Mouse (Mus musculus): Measurements from ENCODE around the gene Camk2n2. TPM values are rescaled to one million over a fixed set of nuclear protein-coding genes. Genes with fewer than 3 reads are reported as not detected.

Gene Camk2n2
- polyA plus RNA-seq (2015; fragmentation: Nextera tagmentation; extraction: Ambion mirVana), result 126 and 143 TPM in 2 replicates

DNA sequence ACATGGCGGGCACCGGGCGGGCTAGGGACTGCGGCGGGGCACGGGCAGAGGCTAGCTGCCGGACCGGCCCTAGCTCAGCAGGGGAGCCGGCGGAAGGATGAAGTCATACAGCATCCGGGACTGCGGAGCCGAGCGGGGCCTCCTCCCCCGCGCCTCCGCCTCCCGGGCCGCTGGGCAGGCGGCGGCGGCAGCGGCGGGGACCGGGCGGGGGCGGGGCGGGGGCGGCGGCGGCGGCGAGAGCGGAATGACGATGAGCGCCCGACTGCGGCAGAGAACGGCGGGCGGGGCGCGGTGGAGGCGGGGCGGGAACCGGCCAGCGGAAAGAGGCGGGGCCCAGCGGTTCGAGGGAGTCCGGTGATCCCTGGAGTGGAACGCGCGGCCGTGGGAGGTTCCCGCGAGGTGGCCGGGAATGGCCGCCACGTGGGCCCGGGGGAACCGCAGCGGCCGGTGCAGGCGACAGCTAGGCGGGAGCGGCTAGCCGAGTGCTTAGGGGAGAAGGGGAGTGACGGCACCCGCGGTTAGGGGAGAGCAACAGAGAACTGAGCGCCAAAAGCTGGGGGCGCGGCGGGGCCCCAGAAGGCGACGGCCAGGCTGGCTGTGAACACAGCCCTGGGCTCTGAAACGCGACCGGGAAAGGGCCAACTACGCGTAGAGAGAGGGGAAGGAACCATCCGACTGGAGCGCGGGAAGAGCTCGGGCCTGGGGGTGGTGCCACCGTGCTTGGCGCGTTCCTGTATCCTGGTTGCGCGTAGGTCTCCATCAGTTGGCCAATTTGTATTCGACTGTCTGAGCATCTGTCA, at the start of gene Camk2n2:
TSS of gene Camk2n2 (minus strand) at position 97 of the 800 bp plus-strand sequence.

DNA sequence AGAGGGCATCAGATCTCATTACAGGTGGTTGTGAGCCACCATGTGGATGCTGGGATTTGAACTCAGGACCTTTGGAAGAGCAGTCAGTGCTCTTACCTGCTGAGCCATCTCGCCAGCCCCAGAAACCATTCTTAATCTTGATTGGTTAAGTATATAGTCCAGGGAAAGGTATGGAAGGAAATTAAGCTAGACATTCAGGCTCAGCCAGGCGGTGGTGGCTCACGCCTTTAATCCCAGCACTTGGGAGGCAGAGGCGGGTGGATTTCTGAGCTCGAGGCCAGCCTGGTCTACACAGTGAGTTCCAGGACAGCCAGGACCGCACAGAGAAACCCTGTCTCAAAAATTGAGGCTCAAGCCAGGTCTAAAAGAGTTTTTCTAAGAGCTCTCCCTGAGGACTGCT, 46.9 kb upstream of the Camk2n2 start, which contains the start of gene Eif4g1:
TSS of gene Eif4g1 (plus strand) at position 301 of the 400 bp plus-strand sequence.

DNA sequence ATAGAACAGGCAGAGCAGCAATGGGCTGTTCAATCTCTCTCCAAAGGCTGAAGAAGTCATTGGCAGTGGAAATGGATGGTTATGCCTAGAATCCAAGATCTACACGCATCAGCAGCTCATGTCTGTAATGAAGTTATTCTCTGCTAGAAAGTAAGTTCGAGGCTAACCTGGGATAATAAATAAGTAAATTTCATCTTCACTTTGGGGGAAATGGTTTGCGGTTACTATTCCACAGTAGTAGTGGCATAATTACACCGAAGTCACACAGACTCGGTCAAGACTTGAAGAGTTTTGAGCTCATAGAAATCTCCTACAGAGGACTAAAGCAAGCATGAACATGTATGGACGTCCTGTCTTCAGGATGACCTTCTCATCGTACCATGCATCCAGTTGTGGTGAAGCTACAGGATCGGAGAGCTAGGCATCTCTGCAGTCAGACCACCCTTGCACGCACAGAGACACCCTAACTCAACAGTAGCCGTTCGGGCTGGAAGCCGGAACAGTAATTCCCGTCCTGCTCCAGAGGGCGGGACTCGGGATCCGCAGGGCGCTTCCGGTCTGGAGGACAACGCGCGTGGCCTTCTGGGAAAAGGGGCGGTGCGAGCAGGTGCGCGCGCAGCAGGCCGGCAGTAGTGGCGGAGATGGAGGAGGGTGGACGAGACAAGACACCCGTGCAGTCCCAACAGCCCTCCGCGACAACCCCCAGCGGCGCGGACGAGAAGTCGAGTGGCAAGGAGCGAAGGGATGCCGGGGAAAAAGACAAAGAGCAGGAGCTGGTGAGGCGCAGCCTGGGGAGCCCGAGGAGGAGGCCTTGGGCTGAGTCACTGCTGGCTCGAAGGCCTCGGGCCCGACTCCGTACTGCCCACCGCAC, 30.2 kb upstream of the Camk2n2 start, which contains the start of gene Psmd2:
TSS of gene Psmd2 (plus strand) at position 577 of the 871 bp plus-strand sequence.

DNA sequence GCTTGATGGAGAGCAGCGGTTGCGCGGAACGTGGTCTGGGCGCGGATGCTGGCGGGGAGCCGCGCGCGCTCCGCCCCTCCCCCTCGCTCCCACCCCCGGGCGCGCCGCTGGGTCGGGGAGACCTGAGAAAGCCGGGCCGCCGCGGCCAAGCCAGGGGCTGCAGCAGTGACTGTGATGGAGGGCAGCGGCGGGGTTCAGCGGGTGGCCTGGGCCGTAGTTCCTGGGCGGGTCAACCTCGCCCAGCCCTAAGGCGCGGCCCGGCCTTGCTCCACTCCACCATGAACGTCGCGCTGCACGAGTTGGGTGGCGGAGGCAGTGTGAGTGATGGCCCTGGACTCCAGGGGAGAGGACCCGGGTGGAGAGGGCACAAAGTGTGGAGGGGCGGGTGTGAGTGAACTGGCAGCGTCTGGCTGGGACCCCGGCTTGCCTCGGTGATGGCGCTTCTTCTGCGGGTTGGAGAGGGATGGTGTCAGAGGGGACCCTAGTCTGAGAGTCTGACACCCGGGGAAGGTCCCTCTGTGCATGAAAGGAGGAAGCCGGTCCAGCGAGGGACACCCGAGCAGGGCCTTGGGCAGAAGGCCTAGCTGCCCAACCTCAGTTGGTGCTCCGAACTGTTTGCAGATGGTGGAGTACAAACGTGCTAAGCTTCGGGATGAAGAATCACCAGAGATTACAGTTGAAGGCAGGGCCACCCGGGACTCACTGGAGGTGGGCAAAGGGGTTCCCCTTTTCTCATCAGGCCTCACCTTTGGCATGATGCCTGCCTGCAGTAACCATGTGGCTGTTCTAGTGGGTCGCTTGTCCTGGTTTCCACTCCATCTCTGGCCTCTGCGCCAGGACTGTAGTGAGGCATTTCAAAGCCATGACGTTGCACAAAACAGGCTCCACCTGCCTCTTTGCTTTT, 8.9 kb upstream of the Camk2n2 start, which contains the start of gene Ece2:
TSS of gene Ece2 (plus strand) at position 98 of the 904 bp plus-strand sequence.

DNA sequence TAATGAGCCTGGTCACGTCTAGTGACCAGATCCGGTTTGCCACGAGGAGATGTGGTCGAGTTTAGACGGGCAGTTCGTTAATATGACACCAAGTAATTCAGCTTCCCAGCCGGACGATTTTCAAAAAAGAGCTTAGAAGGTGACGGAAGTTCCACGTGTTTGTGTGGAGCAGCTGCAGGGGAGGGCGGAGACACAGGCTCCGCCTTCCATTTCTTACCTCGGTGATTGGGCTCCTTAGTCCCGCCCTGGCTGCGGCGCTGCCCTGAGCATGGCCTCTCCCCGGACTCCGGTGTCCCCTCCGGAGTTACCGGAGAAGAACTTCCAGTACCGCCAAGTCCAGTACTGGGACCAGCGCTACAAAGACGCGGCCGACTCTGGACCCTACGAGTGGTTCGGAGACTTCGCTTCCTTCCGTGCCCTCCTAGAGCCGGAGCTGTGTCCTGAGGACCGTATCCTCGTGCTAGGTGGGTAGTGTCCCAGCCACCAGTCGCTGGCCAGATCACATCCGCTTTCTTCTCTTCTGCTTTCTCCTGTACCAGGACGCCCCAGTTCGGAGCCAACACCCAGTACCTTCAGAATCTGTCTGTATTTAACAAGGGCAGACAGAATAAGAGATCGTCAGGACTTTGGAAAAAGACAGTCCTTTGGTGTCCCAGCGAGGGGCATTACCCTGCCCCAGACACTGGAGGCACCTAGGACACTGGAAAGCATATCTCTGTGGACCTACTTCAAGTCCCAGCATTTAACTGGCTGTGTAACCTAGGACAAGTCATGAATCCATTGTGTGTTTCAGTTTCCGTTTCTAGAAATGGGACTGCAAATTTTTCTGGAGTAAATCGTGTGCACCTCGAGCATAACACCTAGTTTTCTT, 9.5 kb downstream of the Camk2n2 start, which contains the start of the genes Eef1akmt4, Gm49333 and Alg3:
TSS of gene Eef1akmt4 (plus strand) at position 237 of the 871 bp plus-strand sequence.
TSS of gene Gm49333 (plus strand) at position 254 of the 871 bp plus-strand sequence.
TSS of gene Alg3 (minus strand) at position 379 of the 871 bp plus-strand sequence.

DNA sequence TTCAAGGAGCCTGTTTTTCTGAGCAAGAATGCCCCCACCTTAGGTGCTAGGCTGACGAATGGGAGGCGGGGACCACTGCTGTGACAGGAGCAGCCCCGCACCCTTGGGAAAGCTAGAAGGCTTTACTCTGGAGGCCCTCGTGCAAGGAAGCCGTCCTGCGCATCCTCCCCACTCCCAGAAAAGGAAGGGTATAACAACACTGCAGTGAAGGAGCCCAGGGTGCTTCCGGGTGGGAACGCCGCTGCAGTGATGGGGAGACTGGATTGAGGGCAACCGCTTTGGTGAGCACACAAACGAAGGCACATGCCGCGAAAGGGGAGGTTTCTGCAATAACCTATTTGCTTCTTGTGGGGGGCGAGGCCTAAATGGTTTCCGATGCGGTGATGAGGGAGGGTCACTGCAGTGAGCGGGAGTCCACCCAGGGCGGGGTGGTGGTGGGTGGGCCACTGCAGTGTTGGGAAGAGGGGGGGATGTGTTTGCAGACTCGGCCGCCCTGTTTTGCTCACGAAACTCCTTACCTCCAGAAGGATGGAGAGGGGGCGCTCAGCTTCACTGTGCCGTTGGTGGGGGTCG, 31.6 kb downstream of the Camk2n2 start, which contains the start of gene Vwa5b2:
TSS of gene Vwa5b2 (plus strand) at position 106 of the 573 bp plus-strand sequence.

MicroRNAs encoded within 50 kb of the gene (microRNA counts, 519-probe panel; counts per million panel counts)
- 4,082 counts per million, percentile 35 among the panel's probes with 10 or more counts for microRNA mmu-miR-1224

Small RNA genes within 50 kb of the gene (microRNA-seq; reads per million reads assigned to microRNA genes)
- gene Mir1224, result 227 reads per million, percentile 55 among the genes with 10 or more reads in this experiment

Other genes with a start within 250 kb of the Camk2n2 start
- gene Abcc5, start 194.9 kb downstream of the Camk2n2 start, polyA plus RNA-seq (2015; fragmentation: Nextera tagmentation; extraction: Ambion mirVana), result 62.9 and 82.7 TPM in 2 replicates
- 88.5 and 88.8 TPM in 2 replicates for gene Eif2b5, start 122.5 kb downstream of the Camk2n2 start, polyA plus RNA-seq (2015; fragmentation: Nextera tagmentation; extraction: Ambion mirVana)
- gene Dvl3, start 104.3 kb downstream of the Camk2n2 start, polyA plus RNA-seq (2015; fragmentation: Nextera tagmentation; extraction: Ambion mirVana), result 21.3 and 26.8 TPM in 2 replicates
- gene Ap2m1, start 85.8 kb downstream of the Camk2n2 start, polyA plus RNA-seq (2015; fragmentation: Nextera tagmentation; extraction: Ambion mirVana), result 1,145 and 1,197 TPM in 2 replicates
- gene Abcf3, start 72.7 kb downstream of the Camk2n2 start, polyA plus RNA-seq (2015; fragmentation: Nextera tagmentation; extraction: Ambion mirVana), result 77.6 and 85.8 TPM in 2 replicates
- gene Vwa5b2, start 31.8 kb downstream of the Camk2n2 start, polyA plus RNA-seq (2015; fragmentation: Nextera tagmentation; extraction: Ambion mirVana), result 54.5 and 66.7 TPM in 2 replicates
- gene Eef1akmt4, start 9.7 kb downstream of the Camk2n2 start, polyA plus RNA-seq (2015; fragmentation: Nextera tagmentation; extraction: Ambion mirVana), result 5.4 and 5.9 TPM in 2 replicates
- 0.21 TPM in 1 of 2 replicates, not detected in the other for gene Gm49333, start 9.7 kb downstream of the Camk2n2 start, polyA plus RNA-seq (2015; fragmentation: Nextera tagmentation; extraction: Ambion mirVana)
- gene Alg3, start 9.6 kb downstream of the Camk2n2 start, polyA plus RNA-seq (2015; fragmentation: Nextera tagmentation; extraction: Ambion mirVana), result 34.5 and 40.8 TPM in 2 replicates
- gene Ece2, start 8.5 kb upstream of the Camk2n2 start, polyA plus RNA-seq (2015; fragmentation: Nextera tagmentation; extraction: Ambion mirVana), result 14.8 and 20.3 TPM in 2 replicates
- gene Psmd2, start 30.4 kb upstream of the Camk2n2 start, polyA plus RNA-seq (2015; fragmentation: Nextera tagmentation; extraction: Ambion mirVana), result 259 and 279 TPM in 2 replicates
- gene Eif4g1, start 47.0 kb upstream of the Camk2n2 start, polyA plus RNA-seq (2015; fragmentation: Nextera tagmentation; extraction: Ambion mirVana), result 129 and 138 TPM in 2 replicates
- 56.4 and 63.2 TPM in 2 replicates for gene Fam131a, start 72.0 kb upstream of the Camk2n2 start, polyA plus RNA-seq (2015; fragmentation: Nextera tagmentation; extraction: Ambion mirVana)
- gene Polr2h, start 96.4 kb upstream of the Camk2n2 start, polyA plus RNA-seq (2015; fragmentation: Nextera tagmentation; extraction: Ambion mirVana), result 95.0 and 97.8 TPM in 2 replicates
- 29.6 and 31.2 TPM in 2 replicates for gene Clcn2, start 96.5 kb upstream of the Camk2n2 start, polyA plus RNA-seq (2015; fragmentation: Nextera tagmentation; extraction: Ambion mirVana)
- 5.7 TPM in 2 replicates for gene Chrd, start 111.8 kb upstream of the Camk2n2 start, polyA plus RNA-seq (2015; fragmentation: Nextera tagmentation; extraction: Ambion mirVana)
- 0.77 and 0.92 TPM in 2 replicates for gene Thpo, start 113.2 kb upstream of the Camk2n2 start, polyA plus RNA-seq (2015; fragmentation: Nextera tagmentation; extraction: Ambion mirVana)